Mouse (Mus musculus) forebrain, embryonic 11.5 days (tissue): Measurements from ENCODE around the gene Gm20388. TPM values are rescaled to one million over a fixed set of nuclear protein-coding genes. Genes with fewer than 3 reads are reported as not detected.

Experiments
- ATAC-seq: fragments of 200-750 bp; cut with Nextera tagmentation; replicated peaks from 2 replicates; pipeline ENCODE4 v1.8.0; 2017; ENCODE audit warnings: moderate TSS enrichment; ENCODE audit not compliant: low FRiP score
- DNase-seq: peaks from one replicate; pipeline ENCODE4 v3.0.0-alpha.2; 2017; ENCODE audit warnings: low spot score
- H3K27ac ChIP-seq: fragments of 300-500 bp; sonication (generic); 2 replicates; pipeline ENCODE4 v1.5.1; 2014; ENCODE audit warnings: low read depth, low read length
- H3K27me3 ChIP-seq: fragments of 300-500 bp; sonication (generic); 2 replicates; pipeline ENCODE4 v1.6.1; 2014; ENCODE audit warnings: mild to moderate bottlenecking, low read length, mixed read lengths; ENCODE audit not compliant: control insufficient read depth, insufficient read depth
- H3K36me3 ChIP-seq: fragments of 300-500 bp; sonication (generic); 2 replicates; pipeline ENCODE4 v1.6.1; 2014; ENCODE audit warnings: mild to moderate bottlenecking, low read length, moderate library complexity, mixed read lengths; ENCODE audit not compliant: control insufficient read depth, insufficient read depth
- H3K4me1 ChIP-seq: fragments of 300-500 bp; sonication (generic); replicated peaks from 2 replicates; pipeline ENCODE4 v1.6.1; 2014; ENCODE audit warnings: low read length, mixed read lengths; ENCODE audit not compliant: control insufficient read depth, insufficient read depth
- H3K4me2 ChIP-seq: fragments of 300-500 bp; sonication (generic); 2 replicates; pipeline ENCODE4 v1.6.1; 2014; ENCODE audit warnings: low read depth, mild to moderate bottlenecking, low read length, moderate library complexity, mixed read lengths; ENCODE audit not compliant: severe bottlenecking
- H3K4me3 ChIP-seq: fragments of 300-500 bp; sonication (generic); 2 replicates; pipeline ENCODE4 v1.5.1; 2014; ENCODE audit warnings: low read depth, low read length
- H3K9ac ChIP-seq: fragments of 300-500 bp; sonication (generic); 2 replicates; pipeline ENCODE4 v1.6.1; 2014; ENCODE audit warnings: low read length
- H3K9me3 ChIP-seq: fragments of 300-500 bp; sonication (generic); 2 replicates; pipeline ENCODE4 v1.6.1; 2016; ENCODE audit warnings: low read length, mixed read lengths; ENCODE audit not compliant: control insufficient read depth
- WGBS: fragments of 180-500 bp; shearing (Covaris S2); extraction: QIAGEN DNeasy Blood & Tissue Kit; methylation state at CpG from one replicate; pipeline ENCODE4 v1.1.7; 2014; 5-methylcytosine and 5-hydroxymethylcytosine counted together
- polyA plus RNA-seq: library from polyadenylated mRNA; unstranded; fragments of >200 nt; fragmentation: Nextera tagmentation; extraction: Ambion mirVana; gene quantifications from 2 replicates; pipeline ENCODE4 v1.2.1, GENCODE M21; 2014

Gene Gm20388
- polyA plus RNA-seq, 1 experiment from 2014 or later, result not detected

- H3K9ac ChIP-seq, result no peak overlapping the region
- WGBS, result 89% methylated on average over 1 of the region's 1 CpGs
- H3K4me3 ChIP-seq, result no peak overlapping the region
- H3K9me3 ChIP-seq, result no peaks in the 10 kb centered on the region
- no peaks in the 10 kb centered on the region; the same call in 1 of the 2 replicates for H3K27me3 ChIP-seq
- peaks cover 12% of the 10 kb centered on the region; the same call in 1 of the 2 replicates for H3K4me1 ChIP-seq
- ATAC-seq (no peak), DNase-seq (no peak)
- no peak overlapping the region for H3K4me2 ChIP-seq
- H3K27ac ChIP-seq, result no peak overlapping the region
- H3K36me3 ChIP-seq, result no peaks in the 10 kb centered on the region
These were observed 3848.3 kb downstream of the Gm20388 start for GRCm38 (mm10) chr8:123758935-123759334.

GRCm38 (mm10) chr8:123759933-123760332 lies 3849.3 kb downstream of the Gm20388 start:
- Histone ChIP-seq H3K4me2 (peak overlapping the region; percentile 42), H3K4me1 (peaks cover 7% of the 10 kb centered on the region; the same call in 1 of the 2 replicates), H3K9me3 (no peaks in the 10 kb centered on the region), H3K27ac (no peak overlapping the region), H3K36me3 (no peaks in the 10 kb centered on the region), H3K4me3 (peak overlapping the region; percentile 5), H3K27me3 (no peaks in the 10 kb centered on the region; the same call in 1 of the 2 replicates), H3K9ac (no peak overlapping the region; the same call in 1 of the 2 replicates)
- DNase-seq (peak; percentile 79), ATAC-seq (peak; percentile 93)
- 2% methylated on average over 10 of the region's 10 CpGs for WGBS

GRCm38 (mm10) chr8:123760579-123760978 lies 3849.9 kb downstream of the Gm20388 start:
- peak overlapping the region; percentile 5; the same call in 1 of the 2 replicates for H3K4me3 ChIP-seq
- WGBS, result 60% methylated on average over 5 of the region's 5 CpGs
- no peak for DNase-seq
- no peaks in the 10 kb centered on the region; the same call in 1 of the 2 replicates for H3K27me3 ChIP-seq
- peak overlapping the region; percentile 32 for H3K4me2 ChIP-seq
- no peaks in the 10 kb centered on the region for H3K36me3 ChIP-seq
- H3K27ac ChIP-seq, result no peak overlapping the region
- no peak overlapping the region for H3K9ac ChIP-seq
- H3K9me3 ChIP-seq, result no peaks in the 10 kb centered on the region
- peaks cover 7% of the 10 kb centered on the region; the same call in 1 of the 2 replicates for H3K4me1 ChIP-seq
- ATAC-seq, result no peak

GRCm38 (mm10) chr8:123761266-123761882 lies 3850.7 kb downstream of the Gm20388 start:
- H3K27ac ChIP-seq, result no peak overlapping the region
- no peak for ATAC-seq

GRCm38 (mm10) chr8:123761883-123762270 lies 3851.2 kb downstream of the Gm20388 start:
- Histone ChIP-seq H3K4me2 (no peak overlapping the region), H3K4me3 (no peak overlapping the region), H3K9me3 (no peaks in the 10 kb centered on the region), H3K36me3 (no peaks in the 10 kb centered on the region), H3K27ac (no peak overlapping the region), H3K9ac (no peak overlapping the region), H3K4me1 (peaks cover 7% of the 10 kb centered on the region; the same call in 1 of the 2 replicates), H3K27me3 (no peaks in the 10 kb centered on the region; the same call in 1 of the 2 replicates)
- DNase-seq, result no peak
- ATAC-seq, result no peak
- WGBS, result 39% methylated on average over 4 of the region's 4 CpGs

More at GRCm38 (mm10) chr8:123761266-123761882, 3850.7 kb downstream of the Gm20388 start:
- H3K9me3 ChIP-seq, result no peaks in the 10 kb centered on the region
- peak overlapping the region; percentile 16; the same call in 1 of the 2 replicates for H3K9ac ChIP-seq
- no peak overlapping the region for H3K4me2 ChIP-seq
- 51% methylated on average over 12 of the region's 12 CpGs for WGBS
- no peak overlapping the region for H3K4me3 ChIP-seq
- peaks cover 7% of the 10 kb centered on the region; the same call in 1 of the 2 replicates for H3K4me1 ChIP-seq
- H3K27me3 ChIP-seq, result no peaks in the 10 kb centered on the region; the same call in 1 of the 2 replicates
- H3K36me3 ChIP-seq, result no peaks in the 10 kb centered on the region
- no peak for DNase-seq

GRCm38 (mm10) chr8:123763355-123763754 lies 3852.7 kb downstream of the Gm20388 start:
- no peak overlapping the region for H3K27ac ChIP-seq
- H3K4me2 ChIP-seq, result no peak overlapping the region
- H3K27me3 ChIP-seq, result no peaks in the 10 kb centered on the region; the same call in 1 of the 2 replicates
- ATAC-seq (no peak), DNase-seq (no peak)
- no peaks in the 10 kb centered on the region for H3K9me3 ChIP-seq
- WGBS, result 85% methylated on average over 7 of the region's 7 CpGs
- no peak overlapping the region for H3K9ac ChIP-seq
- H3K36me3 ChIP-seq, result no peaks in the 10 kb centered on the region
- H3K4me1 ChIP-seq, result peaks cover 7% of the 10 kb centered on the region; the same call in 1 of the 2 replicates
- H3K4me3 ChIP-seq, result no peak overlapping the region

GRCm38 (mm10) chr8:123764671-123765070 lies 3854.0 kb downstream of the Gm20388 start:
- Histone ChIP-seq H3K9ac (no peak overlapping the region), H3K4me3 (no peak overlapping the region), H3K27ac (no peak overlapping the region), H3K36me3 (no peaks in the 10 kb centered on the region), H3K4me1 (peaks cover 6% of the 10 kb centered on the region; the same call in 1 of the 2 replicates), H3K4me2 (no peak overlapping the region), H3K9me3 (no peaks in the 10 kb centered on the region), H3K27me3 (no peaks in the 10 kb centered on the region; the same call in 1 of the 2 replicates)
- DNase-seq (no peak), ATAC-seq (no peak)
- WGBS, result 34% methylated on average over 4 of the region's 4 CpGs

GRCm38 (mm10) chr8:123766516-123766915 lies 3855.9 kb downstream of the Gm20388 start:
- Histone ChIP-seq H3K4me3 (no peak overlapping the region), H3K9ac (no peak overlapping the region), H3K27ac (no peak overlapping the region), H3K9me3 (no peaks in the 10 kb centered on the region), H3K27me3 (no peaks in the 10 kb centered on the region; the same call in 1 of the 2 replicates), H3K36me3 (no peaks in the 10 kb centered on the region), H3K4me2 (no peak overlapping the region), H3K4me1 (peaks cover 2% of the 10 kb centered on the region; the same call in 1 of the 2 replicates)
- WGBS, result 92% methylated on average over 4 of the region's 4 CpGs
- ATAC-seq, result no peak
- DNase-seq, result no peak
